ENCODE assay signal across 24 mouse cellular contexts in genomic region chr10:62135696-62136470, GRCm38 (mm10). TPM values are rescaled to one million over a fixed set of nuclear protein-coding genes. Genes with fewer than 3 reads are reported as not detected.
A peak's percentile ranks its signal among the peaks of the same experiment; 100 is the strongest.
DNase-seq lines count a peak whose midpoint lies in the region; ATAC-seq and TF ChIP-seq lines count a peak whose summit lies in the region.
"Had no signal": no experiment of that assay in that cellular context is flagged by ENCODE, and none has a peak within 500 bp of the region (broad histone marks: within the 10 kb centered on the region; RNA-seq: fewer than 3 reads in every experiment).

No protein-coding gene starts in this region.

- H3K27me3 ChIP-seq in neural tube, embryonic 12.5 days (replicated peaks) = peaks cover 97% of the 10 kb centered on the region
- peaks cover 95% of the 10 kb centered on the region for H3K27me3 ChIP-seq in neural tube, embryonic 15.5 days (replicated peaks)
- H3K27me3 ChIP-seq in ES-Bruce4 (ENCODE audit: control insufficient read depth, insufficient read depth, low read length, poor library complexity, severe bottlenecking) = no peaks in the 10 kb centered on the region

- DNase-seq in R1 (ENCODE audit: low read depth, low spot score) = peak; percentile 65
- DNase-seq in adrenal gland, postnatal 10 days = no peak
- no peak for DNase-seq in kidney, postnatal 36 days
- DNase-seq: adrenal gland, postnatal 25 days; cerebellum, adult 2 months; cerebellum, postnatal 10 days; gastrocnemius, adult 2 months; gastrocnemius, postnatal 25 days had no signal

- peak overlapping the region; percentile 4; the same call in 1 of the 2 replicates for H3K4me2 ChIP-seq in neural tube, embryonic 12.5 days (replicated peaks)
- H3K4me2 ChIP-seq in neural tube, embryonic 15.5 days = no peak overlapping the region
- H3K4me2 ChIP-seq: forebrain, embryonic 13.5 days; heart, embryonic 12.5 days; hindbrain, embryonic 15.5 days had no signal

- H3K9me3 ChIP-seq in neural tube, embryonic 12.5 days = no peaks in the 10 kb centered on the region
- H3K9me3 ChIP-seq in neural tube, embryonic 15.5 days (replicated peaks) = no peaks in the 10 kb centered on the region
- H3K9me3 ChIP-seq in ES-Bruce4 (replicated peaks; ENCODE audit: control insufficient read depth, insufficient read depth, low read length, poor library complexity, severe bottlenecking) = no peaks in the 10 kb centered on the region
- H3K9me3 ChIP-seq: embryonic facial prominence, embryonic 10.5 days; forebrain, embryonic 13.5 days; G1E; heart, embryonic 12.5 days; hindbrain, embryonic 15.5 days had no signal

- TF ChIP-seq CTCF in ES-Bruce4 (IDR thresholded peaks at IDR 0.05; ENCODE audit: low read depth, low read length) = no peak

- no peak for TF ChIP-seq POLR2A in ES-Bruce4 (IDR thresholded peaks at IDR 0.05; ENCODE audit: insufficient read depth, low read length)

- peaks cover 34% of the 10 kb centered on the region for H3K4me1 ChIP-seq in neural tube, embryonic 12.5 days
- H3K4me1 ChIP-seq in neural tube, embryonic 15.5 days = peaks cover 33% of the 10 kb centered on the region
- H3K4me1 ChIP-seq in ES-Bruce4 (ENCODE audit: control insufficient read depth, insufficient read depth, low read length) = peaks cover 11% of the 10 kb centered on the region

- no peaks in the 10 kb centered on the region for H3K36me3 ChIP-seq in neural tube, embryonic 12.5 days
- H3K36me3 ChIP-seq in neural tube, embryonic 15.5 days = no peaks in the 10 kb centered on the region
- H3K36me3 ChIP-seq in ES-Bruce4 (ENCODE audit: control insufficient read depth, insufficient read depth, low read length, poor library complexity, severe bottlenecking) = no peaks in the 10 kb centered on the region
- H3K36me3 ChIP-seq: embryonic facial prominence, embryonic 10.5 days; G1E; heart, embryonic 12.5 days; hindbrain, embryonic 15.5 days had no signal

- WGBS in neural tube, embryonic 12.5 days = 2% methylated on average over 8 of the region's 8 CpGs
- WGBS in neural tube, embryonic 15.5 days = 3% methylated on average over 8 of the region's 8 CpGs

- H3K27ac ChIP-seq in neural tube, embryonic 12.5 days = no peak overlapping the region
- H3K27ac ChIP-seq in neural tube, embryonic 15.5 days (replicated peaks) = no peak overlapping the region
- peak overlapping the region; percentile 38 for H3K27ac ChIP-seq in ES-Bruce4 (ENCODE audit: insufficient read depth, low read length)
- H3K27ac ChIP-seq: embryonic facial prominence, embryonic 10.5 days; forebrain, embryonic 13.5 days; gastrocnemius, adult 2 months; hindbrain, embryonic 15.5 days had no signal

- TF ChIP-seq EP300 in ES-Bruce4 (IDR thresholded peaks at IDR 0.05; ENCODE audit: insufficient read depth, low read depth, low read length) = no peak

- no peak overlapping the region for H3K4me3 ChIP-seq in neural tube, embryonic 12.5 days
- H3K4me3 ChIP-seq in neural tube, embryonic 15.5 days (replicated peaks) = no peak overlapping the region
- H3K4me3 ChIP-seq in ES-Bruce4 (ENCODE audit: low read depth, low read length) = no peak overlapping the region
- H3K4me3 ChIP-seq: embryonic facial prominence, embryonic 10.5 days; forebrain, embryonic 13.5 days; gastrocnemius, adult 2 months; heart, embryonic 12.5 days; hindbrain, embryonic 15.5 days had no signal

- no peak for ATAC-seq in neural tube, embryonic 12.5 days (ENCODE audit: low FRiP score, low read depth)
- ATAC-seq in neural tube, embryonic 15.5 days (ENCODE audit: low FRiP score) = no peak
- ATAC-seq: activated CD4-positive, CD25-positive, alpha-beta regulatory T cell, adult 4 months; forebrain, embryonic 13.5 days; inflammation-experienced regulatory T-cells, adult 6 months had no signal

- no peak overlapping the region for H3K9ac ChIP-seq in neural tube, embryonic 12.5 days
- no peak overlapping the region for H3K9ac ChIP-seq in neural tube, embryonic 15.5 days (replicated peaks)
- no peak overlapping the region for H3K9ac ChIP-seq in ES-Bruce4 (ENCODE audit: low read depth, poor library complexity, severe bottlenecking)
- H3K9ac ChIP-seq: forebrain, embryonic 13.5 days; heart, embryonic 12.5 days; hindbrain, embryonic 15.5 days had no signal

RNA-seq across cellular contexts. Expression of gene Neurog3, which starts 3.0 kb away (rescaled TPM):
- polyA plus RNA-seq in neural tube, embryonic 12.5 days (2016; fragmentation: Nextera tagmentation; extraction: Ambion mirVana) = 7.5 and 10.9 TPM in 2 replicates
- 0.35 and 0.68 TPM in 2 replicates for polyA plus RNA-seq in neural tube, embryonic 15.5 days (2015; fragmentation: Nextera tagmentation; extraction: Ambion mirVana)
- 0.78 TPM in 1 of 2 replicates, not detected in the other for polyA plus RNA-seq in ES-Bruce4 (2011; ENCODE audit: insufficient read depth, insufficient read length, low read depth, missing spikeins)
- total RNA-seq in adrenal gland, postnatal 10 days (2021) = not detected
- total RNA-seq: adrenal gland, adult 18-20 months; adrenal gland, postnatal 25 days; G1E; gastrocnemius, adult 2 months; gastrocnemius, postnatal 25 days; granulocyte monocyte progenitor cell, adult 5-6 weeks; heart, adult 8-10 months; heart, postnatal 25 days had no signal
- polyA plus RNA-seq: activated CD4-positive, CD25-positive, alpha-beta regulatory T cell, adult 4 months; embryonic facial prominence, embryonic 14.5 days; G1E; heart, embryonic 12.5 days; heart, embryonic 16.5 days; hindbrain, embryonic 15.5 days; inflammation-experienced regulatory T-cells, adult 6 months had no signal

RNA-seq across cellular contexts. Expression of gene Fam241b, which starts 7.8 kb away (rescaled TPM):
- polyA plus RNA-seq in neural tube, embryonic 12.5 days (2016; fragmentation: Nextera tagmentation; extraction: Ambion mirVana) = 48.4 and 56.5 TPM in 2 replicates
- polyA plus RNA-seq in neural tube, embryonic 15.5 days (2015; fragmentation: Nextera tagmentation; extraction: Ambion mirVana) = 114 and 139 TPM in 2 replicates
- 25.7 and 29.6 TPM in 2 replicates for polyA plus RNA-seq in ES-Bruce4 (2011; ENCODE audit: insufficient read depth, insufficient read length, low read depth, missing spikeins)
- total RNA-seq in adrenal gland, postnatal 10 days (2021) = 1 to 10 TPM; 1.2 to 4.2 TPM
- total RNA-seq: granulocyte monocyte progenitor cell, adult 5-6 weeks had no signal
